In the genomic region with DNA sequence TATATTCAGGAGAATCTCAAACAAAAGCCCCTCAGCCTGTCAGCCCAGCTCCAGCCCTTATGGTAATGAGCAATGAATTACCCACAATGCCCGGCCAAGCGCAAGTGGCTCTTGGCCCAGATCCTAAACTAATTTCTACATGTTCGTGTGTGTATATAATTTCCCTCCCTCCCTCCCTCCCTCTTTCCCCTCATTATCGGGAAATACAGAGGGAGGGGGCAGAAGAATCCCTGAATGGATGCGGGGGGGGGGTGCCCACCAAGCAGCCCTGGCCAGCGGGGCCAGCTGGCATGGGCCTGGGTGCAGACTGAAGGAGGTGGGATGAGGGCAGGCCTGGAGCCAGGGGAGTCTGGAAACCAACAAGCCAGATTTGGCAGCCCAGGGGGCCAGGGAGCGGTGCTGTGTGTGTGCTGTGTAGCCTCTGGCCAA, we compare ENCODE assay signal across 9 mouse cellular contexts. TPM values are rescaled to one million over a fixed set of nuclear protein-coding genes. Genes with fewer than 3 reads are reported as not detected.
DNase-seq lines count a peak whose midpoint lies in the region; ATAC-seq lines count a peak whose summit lies in the region.
"Had no signal": no experiment of that assay in that cellular context is flagged by ENCODE, and none has a peak within 500 bp of the region (broad histone marks: within the 10 kb centered on the region; RNA-seq: fewer than 3 reads in every experiment).

No protein-coding gene starts in this region.

- H3K4me3 ChIP-seq in forebrain, embryonic 14.5 days (ENCODE audit: low read depth, low read length): no peak overlapping the region; the same call in 1 of the 2 replicates
- H3K4me3 ChIP-seq in midbrain, embryonic 13.5 days (replicated peaks): no peak overlapping the region
- H3K4me3 ChIP-seq: myocyte had no signal

- H3K9me3 ChIP-seq in forebrain, embryonic 14.5 days (replicated peaks; ENCODE audit: control insufficient read depth, low read length): no peaks in the 10 kb centered on the region
- no peaks in the 10 kb centered on the region for H3K9me3 ChIP-seq in midbrain, embryonic 13.5 days

- peak overlapping the region; percentile 52; the same call in 1 of the 2 replicates for H3K9ac ChIP-seq in forebrain, embryonic 14.5 days (ENCODE audit: low read length)
- 0 out of 2 replicates have a peak overlapping the region, but pooled peaks have one; percentile 46 for H3K9ac ChIP-seq in midbrain, embryonic 13.5 days (replicated peaks)

- H3K27ac ChIP-seq in forebrain, embryonic 14.5 days (ENCODE audit: low read depth, low read length): peak overlapping the region; percentile 97
- peak overlapping the region; percentile 94 for H3K27ac ChIP-seq in midbrain, embryonic 13.5 days

- WGBS in forebrain, embryonic 14.5 days: 2% methylated on average over 6 of the region's 7 CpGs
- 11% methylated on average over 6 of the region's 7 CpGs for WGBS in midbrain, embryonic 13.5 days

- peaks cover 23% of the 10 kb centered on the region for H3K36me3 ChIP-seq in forebrain, embryonic 14.5 days (ENCODE audit: control insufficient read depth, insufficient read depth, low read length)
- peaks cover 15% of the 10 kb centered on the region for H3K36me3 ChIP-seq in midbrain, embryonic 13.5 days

- 0 out of 2 replicates have a peak, but pooled peaks have one; percentile 14 for ATAC-seq in frontal cortex, adult (ENCODE audit: low TSS enrichment)
- peak; percentile 81 for ATAC-seq in forebrain, embryonic 14.5 days
- ATAC-seq in midbrain, embryonic 13.5 days: peak; percentile 81

- H3K4me2 ChIP-seq in forebrain, embryonic 14.5 days (ENCODE audit: low read length): peak overlapping the region; percentile 46
- H3K4me2 ChIP-seq in midbrain, embryonic 13.5 days (replicated peaks): peak overlapping the region; percentile 41

- peaks cover 83% of the 10 kb centered on the region for H3K4me1 ChIP-seq in forebrain, embryonic 14.5 days (ENCODE audit: control insufficient read depth, insufficient read depth, low read length)
- H3K4me1 ChIP-seq in midbrain, embryonic 13.5 days (replicated peaks): peaks cover 100% of the 10 kb centered on the region

- no peak for DNase-seq in frontal cortex, postnatal 14 days (ENCODE audit: low spot score in 2 of 2)
- peak; percentile 91 for DNase-seq in Muller cell, postnatal 12 days (ENCODE audit: inconsistent ontology term)
- peak; percentile 98 for DNase-seq in forebrain, embryonic 14.5 days (ENCODE audit: low spot score)
- DNase-seq in kidney, postnatal 25 days: peak; percentile 58 to 75
- no peak for DNase-seq in urinary bladder, postnatal 14 days (ENCODE audit: low spot score)
- DNase-seq in thymus, postnatal 36 days: no peak

- no peaks in the 10 kb centered on the region for H3K27me3 ChIP-seq in forebrain, embryonic 14.5 days (replicated peaks; ENCODE audit: control insufficient read depth, insufficient read depth, low read length)
- H3K27me3 ChIP-seq in midbrain, embryonic 13.5 days: no peaks in the 10 kb centered on the region

RNA-seq across cellular contexts. Expression of a gene that starts 8.8 kb away (rescaled TPM):
- 248 and 319 TPM in 2 replicates for polyA plus RNA-seq in forebrain, embryonic 14.5 days (2014; fragmentation: Nextera tagmentation; extraction: Ambion mirVana)
- polyA plus RNA-seq in midbrain, embryonic 13.5 days (2015; fragmentation: Nextera tagmentation; extraction: Ambion mirVana): 278 and 317 TPM in 2 replicates

RNA-seq across cellular contexts. Expression of a gene that starts 44.8 kb away (rescaled TPM):
- 0.14 TPM in 1 of 2 replicates, not detected in the other for polyA plus RNA-seq in forebrain, embryonic 14.5 days (2014; fragmentation: Nextera tagmentation; extraction: Ambion mirVana)
- polyA plus RNA-seq in midbrain, embryonic 13.5 days (2015; fragmentation: Nextera tagmentation; extraction: Ambion mirVana): 0.17 TPM in 1 of 2 replicates, not detected in the other
- polyA plus RNA-seq: myocyte had no signal

Comparison
In these comparisons a context has a peak if more than half of its experiments do, and no peak if none do; other contexts are left out.
1. ATAC-seq: peak in every context shown above with its lines; median percentile 81 in forebrain, embryonic 14.5 days; 81 in midbrain, embryonic 13.5 days; 14 in frontal cortex, adult.
2. DNase-seq: peak in Muller cell, postnatal 12 days (single experiment), forebrain, embryonic 14.5 days (single experiment) and kidney, postnatal 25 days (2 of 2); none in frontal cortex, postnatal 14 days (0 of 2), urinary bladder, postnatal 14 days (single experiment) and thymus, postnatal 36 days (0 of 2).